Mouse (Mus musculus) intestine, embryonic 16.5 days (tissue): Measurements from ENCODE around the gene Nedd8. TPM values are rescaled to one million over a fixed set of nuclear protein-coding genes. Genes with fewer than 3 reads are reported as not detected.

ENCODE experiments used
- ATAC-seq: fragments of 200-750 bp; cut with Nextera tagmentation; 2 replicates; pipeline ENCODE4 v1.8.0; 2017; ENCODE audit warnings: moderate TSS enrichment, moderate library complexity
- H3K27ac ChIP-seq: fragments of 300-500 bp; sonication (generic); 2 replicates; pipeline ENCODE4 v1.5.1; 2014; ENCODE audit warnings: mild to moderate bottlenecking, low read length
- H3K27me3 ChIP-seq: fragments of 300-500 bp; sonication (generic); replicated peaks from 2 replicates; pipeline ENCODE4 v1.6.1; 2014; ENCODE audit warnings: low read length, control low read depth, mixed read lengths; ENCODE audit not compliant: control insufficient read depth, insufficient read depth
- H3K36me3 ChIP-seq: fragments of 300-500 bp; sonication (generic); 2 replicates; pipeline ENCODE4 v1.6.1; 2014; ENCODE audit warnings: low read length, control low read depth; ENCODE audit not compliant: control insufficient read depth, insufficient read depth
- H3K4me1 ChIP-seq: fragments of 300-500 bp; sonication (generic); 2 replicates; pipeline ENCODE4 v1.6.1; 2014; ENCODE audit warnings: low read length, control low read depth, mixed read lengths; ENCODE audit not compliant: control insufficient read depth, insufficient read depth
- H3K4me2 ChIP-seq: fragments of 300-500 bp; sonication (generic); 2 replicates; pipeline ENCODE4 v1.6.1; 2014; ENCODE audit warnings: low read depth, low read length, control low read depth
- H3K4me3 ChIP-seq: fragments of 300-500 bp; sonication (generic); 2 replicates; pipeline ENCODE4 v1.5.1; 2014; ENCODE audit warnings: mild to moderate bottlenecking, low read length
- H3K9ac ChIP-seq: fragments of 300-500 bp; sonication (generic); 2 replicates; pipeline ENCODE4 v1.6.1; 2014; ENCODE audit warnings: low read depth, low read length
- H3K9me3 ChIP-seq: fragments of 300-500 bp; sonication (generic); 2 replicates; pipeline ENCODE4 v1.6.1; 2016; ENCODE audit warnings: low read length, control low read depth; ENCODE audit not compliant: control insufficient read depth
- WGBS: fragments of 180-500 bp; shearing (Covaris S2); extraction: QIAGEN DNeasy Blood & Tissue Kit; methylation state at CpG from one replicate; pipeline ENCODE4 v1.1.7; 2014; 5-methylcytosine and 5-hydroxymethylcytosine counted together
- polyA plus RNA-seq: library from polyadenylated mRNA; unstranded; fragments of >200 nt; fragmentation: Nextera tagmentation; extraction: Ambion mirVana; gene quantifications from 2 replicates; pipeline ENCODE4 v1.2.1, GENCODE M21; 2015

Gene Nedd8
- polyA plus RNA-seq, 1 experiment from 2014 or later = 495 TPM

- Histone ChIP-seq H3K4me1 (peaks cover 10% of the 10 kb centered on the region), H3K9me3 (no peaks in the 10 kb centered on the region), H3K4me2 (peak overlapping the region; percentile 95), H3K36me3 (peaks cover 28% of the 10 kb centered on the region), H3K27me3 (no peaks in the 10 kb centered on the region), H3K9ac (peak overlapping the region; percentile 80), H3K27ac (peak overlapping the region; percentile 78), H3K4me3 (peak overlapping the region; percentile 74)
- ATAC-seq = peak; percentile 62
- WGBS = 4% methylated on average over 23 of the region's 23 CpGs
Measured at GRCm38 (mm10) chr14:55634874-55635522, 36.9 kb downstream of the Nedd8 start.

- Histone ChIP-seq H3K4me2 (no peak overlapping the region), H3K4me1 (peaks cover 5% of the 10 kb centered on the region; the same call in 1 of the 2 replicates), H3K9ac (no peak overlapping the region), H3K27me3 (no peaks in the 10 kb centered on the region), H3K9me3 (no peaks in the 10 kb centered on the region), H3K36me3 (peaks cover 59% of the 10 kb centered on the region), H3K4me3 (no peak overlapping the region), H3K27ac (no peak overlapping the region)
- no peak for ATAC-seq
- 52% methylated on average over 5 of the region's 5 CpGs for WGBS
Measured at GRCm38 (mm10) chr14:55629312-55629711, 42.6 kb downstream of the Nedd8 start.

GRCm38 (mm10) chr14:55628077-55628827, 43.7 kb downstream of the Nedd8 start:
- no peaks in the 10 kb centered on the region for H3K27me3 ChIP-seq
- no peak for ATAC-seq
- H3K36me3 ChIP-seq = peaks cover 52% of the 10 kb centered on the region
- H3K9ac ChIP-seq = no peak overlapping the region
- no peak overlapping the region for H3K4me3 ChIP-seq
- H3K9me3 ChIP-seq = no peaks in the 10 kb centered on the region
- H3K4me1 ChIP-seq = peaks cover 5% of the 10 kb centered on the region; the same call in 1 of the 2 replicates
- no peak overlapping the region for H3K27ac ChIP-seq
- 77% methylated on average over 27 of the region's 27 CpGs for WGBS
- H3K4me2 ChIP-seq = no peak overlapping the region

- no peak for ATAC-seq
- no peak overlapping the region for H3K27ac ChIP-seq
- no peaks in the 10 kb centered on the region for H3K9me3 ChIP-seq
- H3K27me3 ChIP-seq = no peaks in the 10 kb centered on the region
- H3K4me1 ChIP-seq = peaks cover 9% of the 10 kb centered on the region; the same call in 1 of the 2 replicates
- H3K4me2 ChIP-seq = peak overlapping the region; percentile 49
- H3K4me3 ChIP-seq = peak overlapping the region; percentile 37
- H3K36me3 ChIP-seq = no peaks in the 10 kb centered on the region
- peak overlapping the region; percentile 46; the same call in 1 of the 2 replicates for H3K9ac ChIP-seq
- 34% methylated on average over 22 of the region's 22 CpGs for WGBS
Measured at GRCm38 (mm10) chr14:55618486-55619195, 53.3 kb downstream of the Nedd8 start.

- peak; percentile 90 for ATAC-seq
- H3K36me3 ChIP-seq = no peaks in the 10 kb centered on the region
- H3K4me2 ChIP-seq = peak within 1 kb of the TSS; percentile 49
- 28% methylated on average over 21 of the region's 21 CpGs for WGBS
- peaks cover 9% of the 10 kb centered on the region; the same call in 1 of the 2 replicates for H3K4me1 ChIP-seq
- peak within 1 kb of the TSS; percentile 46; the same call in 1 of the 2 replicates for H3K9ac ChIP-seq
- peak within 1 kb of the TSS; percentile 37 for H3K4me3 ChIP-seq
- H3K27ac ChIP-seq = no peak within 1 kb of the TSS
- H3K9me3 ChIP-seq = no peaks in the 10 kb centered on the region
- no peaks in the 10 kb centered on the region for H3K27me3 ChIP-seq
Measured at GRCm38 (mm10) chr14:55617822-55618221, 54.1 kb downstream of the Nedd8 start, which contains the start of gene Rec8. Gene Rec8, plus strand, starts transcription at chr14:55618037.

DNA sequence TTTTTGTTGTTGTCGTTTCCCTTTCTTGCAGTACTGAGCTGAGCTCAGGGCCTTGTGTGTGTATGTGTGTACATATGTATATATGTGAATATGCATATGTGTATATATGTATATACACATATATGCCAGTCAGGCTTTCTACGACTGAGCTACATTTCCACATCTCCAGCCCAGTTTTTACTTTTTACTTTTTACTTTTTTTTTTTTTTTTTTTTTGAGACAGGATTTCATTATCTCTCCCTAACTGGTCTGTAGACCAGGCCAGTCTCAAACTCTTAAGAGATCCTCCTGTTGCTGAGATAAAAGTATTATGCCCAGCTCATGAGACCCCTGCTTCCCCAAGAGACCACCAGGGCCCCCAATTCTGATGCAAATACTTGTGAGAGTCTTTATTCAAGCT, 55.1 kb downstream of the Nedd8 start:
- no peak overlapping the region for H3K4me3 ChIP-seq
- H3K9ac ChIP-seq = no peak overlapping the region
- WGBS = 86% methylated on average over 2 of the region's 2 CpGs
- H3K4me1 ChIP-seq = peaks cover 9% of the 10 kb centered on the region; the same call in 1 of the 2 replicates
- no peak overlapping the region for H3K27ac ChIP-seq
- ATAC-seq = no peak
- no peaks in the 10 kb centered on the region for H3K36me3 ChIP-seq
- H3K4me2 ChIP-seq = no peak overlapping the region
- no peaks in the 10 kb centered on the region for H3K27me3 ChIP-seq
- H3K9me3 ChIP-seq = no peaks in the 10 kb centered on the region

DNA sequence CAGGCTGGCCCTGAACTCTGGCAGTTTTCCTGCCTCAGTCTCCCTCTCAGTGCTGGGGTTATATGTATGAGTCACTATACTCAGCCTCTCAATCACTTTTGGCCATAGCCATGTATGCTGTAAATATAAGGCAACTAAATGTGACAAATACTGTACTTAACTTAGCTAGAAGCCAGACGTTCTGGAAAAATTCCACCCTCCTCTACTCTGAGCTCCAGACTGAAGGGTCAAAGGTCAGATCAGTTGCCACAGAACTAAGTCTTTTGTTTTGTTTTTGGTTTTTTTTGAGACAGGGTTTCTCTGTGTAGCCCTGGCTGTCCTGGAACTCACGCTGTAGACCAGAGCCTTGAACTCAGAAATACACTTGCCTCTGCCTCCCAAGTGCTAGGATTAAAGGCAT, 56.0 kb downstream of the Nedd8 start:
- WGBS = 35% methylated on average over 2 of the region's 2 CpGs
- Histone ChIP-seq H3K4me2 (no peak overlapping the region), H3K9ac (no peak overlapping the region), H3K4me3 (no peak overlapping the region), H3K27ac (no peak overlapping the region), H3K9me3 (no peaks in the 10 kb centered on the region), H3K4me1 (peaks cover 9% of the 10 kb centered on the region; the same call in 1 of the 2 replicates), H3K27me3 (no peaks in the 10 kb centered on the region), H3K36me3 (no peaks in the 10 kb centered on the region)
- ATAC-seq = no peak

DNA sequence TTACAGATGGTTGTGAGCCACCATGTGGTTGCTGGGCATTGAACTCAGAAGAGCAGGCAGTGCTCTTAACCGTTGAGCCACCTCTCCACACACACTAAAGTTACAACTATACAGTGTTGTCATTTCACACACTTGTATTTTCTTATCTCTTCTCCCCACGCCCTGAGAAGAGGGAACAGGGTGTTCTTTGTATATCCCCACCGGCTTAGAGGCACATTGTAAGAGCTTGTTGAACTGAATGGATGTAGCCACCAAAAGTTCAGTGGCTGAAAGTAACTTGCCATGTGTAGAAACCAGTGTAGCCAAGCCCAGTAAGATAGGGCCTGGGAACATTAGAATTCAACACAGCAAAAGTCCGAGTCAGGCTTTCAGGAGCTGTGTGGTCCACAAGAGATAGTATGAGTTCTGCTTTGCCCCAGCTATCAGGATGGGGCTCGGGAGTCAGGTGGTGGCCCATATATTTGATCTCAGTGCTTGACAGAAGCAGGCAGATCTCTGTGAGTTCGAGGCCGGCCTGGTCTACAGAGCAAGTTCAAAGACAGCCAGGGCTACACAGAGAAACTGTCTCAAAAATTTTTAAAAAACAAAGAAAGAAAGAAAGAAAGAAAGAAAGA, 57.3 kb downstream of the Nedd8 start:
- ATAC-seq = no peak
- Histone ChIP-seq H3K4me3 (no peak overlapping the region), H3K36me3 (no peaks in the 10 kb centered on the region), H3K4me1 (peaks cover 9% of the 10 kb centered on the region; the same call in 1 of the 2 replicates), H3K27me3 (no peaks in the 10 kb centered on the region), H3K27ac (no peak overlapping the region), H3K4me2 (no peak overlapping the region), H3K9me3 (no peaks in the 10 kb centered on the region), H3K9ac (no peak overlapping the region)
- WGBS = 74% methylated on average over 7 of the region's 7 CpGs

- peaks cover 3% of the 10 kb centered on the region; the same call in 1 of the 2 replicates for H3K4me1 ChIP-seq
- no peak overlapping the region for H3K27ac ChIP-seq
- no peak overlapping the region for H3K4me3 ChIP-seq
- ATAC-seq = no peak
- H3K36me3 ChIP-seq = peaks cover 5% of the 10 kb centered on the region; the same call in 1 of the 2 replicates
- WGBS = 70% methylated on average over 6 of the region's 6 CpGs
- H3K9me3 ChIP-seq = no peaks in the 10 kb centered on the region
- no peak overlapping the region for H3K4me2 ChIP-seq
- no peaks in the 10 kb centered on the region for H3K27me3 ChIP-seq
- H3K9ac ChIP-seq = no peak overlapping the region
Measured at GRCm38 (mm10) chr14:55613346-55613745, 58.6 kb downstream of the Nedd8 start.
